Mouse (Mus musculus) midbrain, postnatal 0 days (tissue): ENCODE measurements around the gene Nxph4. TPM values are rescaled to one million over a fixed set of nuclear protein-coding genes. Genes with fewer than 3 reads are reported as not detected.

Experiments
- ATAC-seq: fragments of 200-750 bp; cut with Nextera tagmentation; 2 replicates; pipeline ENCODE4 v1.8.0; 2017; ENCODE audit warnings: moderate number of reproducible peaks, mild to moderate bottlenecking, moderate TSS enrichment, moderate library complexity; ENCODE audit not compliant: low FRiP score
- DNase-seq: peaks from one replicate; pipeline ENCODE4 v3.0.0-alpha.2; 2015; ENCODE audit warnings: low spot score
- H3K27ac ChIP-seq: fragments of 300-500 bp; sonication (generic); 2 replicates; pipeline ENCODE4 v1.5.1; 2014; ENCODE audit warnings: low read depth, mild to moderate bottlenecking, low read length, mixed read lengths
- H3K27me3 ChIP-seq: fragments of 300-500 bp; sonication (generic); 2 replicates; pipeline ENCODE4 v1.6.1; 2014; ENCODE audit warnings: low read length, control low read depth, mixed read lengths; ENCODE audit not compliant: insufficient read depth
- H3K36me3 ChIP-seq: fragments of 300-500 bp; sonication (generic); 2 replicates; pipeline ENCODE4 v1.6.1; 2014; ENCODE audit warnings: low read length, control low read depth, mixed read lengths; ENCODE audit not compliant: insufficient read depth
- H3K4me1 ChIP-seq: fragments of 300-500 bp; sonication (generic); 2 replicates; pipeline ENCODE4 v1.6.1; 2014; ENCODE audit warnings: mild to moderate bottlenecking, control low read depth, antibody characterized with exemption, low read length, mixed read lengths; ENCODE audit not compliant: insufficient read depth
- H3K4me2 ChIP-seq: fragments of 300-500 bp; sonication (generic); 2 replicates; pipeline ENCODE4 v1.6.1; 2014; ENCODE audit warnings: low read depth, mild to moderate bottlenecking, low read length, mixed read lengths; ENCODE audit not compliant: poor library complexity, severe bottlenecking
- H3K4me3 ChIP-seq: fragments of 300-500 bp; sonication (generic); 2 replicates; pipeline ENCODE4 v1.5.1; 2014; ENCODE audit warnings: low read depth, mild to moderate bottlenecking, low read length, moderate library complexity
- H3K9ac ChIP-seq: fragments of 300-500 bp; sonication (generic); replicated peaks from 2 replicates; pipeline ENCODE4 v1.6.1; 2014; ENCODE audit warnings: mild to moderate bottlenecking, low read length, moderate library complexity, mixed read lengths; ENCODE audit not compliant: poor library complexity, severe bottlenecking
- H3K9me3 ChIP-seq: fragments of 300-500 bp; sonication (generic); 2 replicates; pipeline ENCODE4 v1.6.1; 2016; ENCODE audit warnings: low read length, control low read depth
- CTCF ChIP-seq: IDR thresholded peaks from 2 replicates; pipeline ENCODE4 v1.5.1; 2016; ENCODE audit warnings: antibody characterized with exemption, mild to moderate bottlenecking
- WGBS: fragments of 180-500 bp; shearing (Covaris S2); extraction: QIAGEN DNeasy Blood & Tissue Kit; methylation state at CpG from one replicate; pipeline ENCODE4 v1.1.7; 2014; 5-methylcytosine and 5-hydroxymethylcytosine counted together
- polyA plus RNA-seq: library from polyadenylated mRNA; unstranded; fragments of >200 nt; fragmentation: Nextera tagmentation; extraction: Ambion mirVana; gene quantifications from 2 replicates; pipeline ENCODE4 v1.2.1, GENCODE M21; 2015
- total RNA-seq: library from RNA; depleted of rRNA; stranded (reverse); fragments of >200 nt; gene quantifications from 2 replicates; pipeline ENCODE4 v1.2.3, GENCODE M21; 2014

Nxph4 gene
- total and polyA plus RNA-seq, 2 experiments from 2014 or later = 22.6 to 68.9 TPM

GRCm38 (mm10) chr10:127509837-127510701, 24.3 kb downstream of the Nxph4 start:
- no peak for TF ChIP-seq CTCF
- peak overlapping the region; percentile 62 for H3K4me2 ChIP-seq
- WGBS = 12% methylated on average over 17 of the region's 17 CpGs
- peak; percentile 87 for DNase-seq
- H3K27ac ChIP-seq = peak overlapping the region; percentile 96
- H3K9me3 ChIP-seq = no peaks in the 10 kb centered on the region
- H3K27me3 ChIP-seq = no peaks in the 10 kb centered on the region
- H3K36me3 ChIP-seq = peaks cover 5% of the 10 kb centered on the region; the same call in 1 of the 2 replicates
- peak overlapping the region; percentile 48 for H3K9ac ChIP-seq
- ATAC-seq = no peak
- H3K4me3 ChIP-seq = peak overlapping the region; percentile 36
- H3K4me1 ChIP-seq = peaks cover 36% of the 10 kb centered on the region

- H3K4me2 ChIP-seq = peak overlapping the region; percentile 62
- H3K27me3 ChIP-seq = no peaks in the 10 kb centered on the region
- peaks cover 5% of the 10 kb centered on the region; the same call in 1 of the 2 replicates for H3K36me3 ChIP-seq
- under 1% methylated on average over 34 of the region's 35 CpGs for WGBS
- ATAC-seq (peak; percentile 62), DNase-seq (peak; percentile 96)
- H3K4me1 ChIP-seq = peaks cover 36% of the 10 kb centered on the region
- peak overlapping the region; percentile 48 for H3K9ac ChIP-seq
- TF ChIP-seq CTCF = peak; percentile 97
- H3K9me3 ChIP-seq = no peaks in the 10 kb centered on the region
- peak overlapping the region; percentile 96 for H3K27ac ChIP-seq
- peak overlapping the region; percentile 36 for H3K4me3 ChIP-seq
Measured at GRCm38 (mm10) chr10:127509051-127509836, 25.1 kb downstream of the Nxph4 start.

GRCm38 (mm10) chr10:127508239-127508638, 26.1 kb downstream of the Nxph4 start:
- no peak overlapping the region for H3K4me3 ChIP-seq
- peaks cover 30% of the 10 kb centered on the region for H3K4me1 ChIP-seq
- ATAC-seq = no peak
- WGBS = 6% methylated on average over 15 of the region's 15 CpGs
- 0 out of 2 replicates have a peak overlapping the region, but pooled peaks have one; percentile 13 for H3K9ac ChIP-seq
- no peak overlapping the region for H3K27ac ChIP-seq
- H3K27me3 ChIP-seq = no peaks in the 10 kb centered on the region
- H3K36me3 ChIP-seq = peaks cover 5% of the 10 kb centered on the region; the same call in 1 of the 2 replicates
- peak overlapping the region; percentile 62; the same call in 1 of the 2 replicates for H3K4me2 ChIP-seq
- TF ChIP-seq CTCF = peak; percentile 79
- no peaks in the 10 kb centered on the region for H3K9me3 ChIP-seq
- peak; percentile 81 for DNase-seq

DNA sequence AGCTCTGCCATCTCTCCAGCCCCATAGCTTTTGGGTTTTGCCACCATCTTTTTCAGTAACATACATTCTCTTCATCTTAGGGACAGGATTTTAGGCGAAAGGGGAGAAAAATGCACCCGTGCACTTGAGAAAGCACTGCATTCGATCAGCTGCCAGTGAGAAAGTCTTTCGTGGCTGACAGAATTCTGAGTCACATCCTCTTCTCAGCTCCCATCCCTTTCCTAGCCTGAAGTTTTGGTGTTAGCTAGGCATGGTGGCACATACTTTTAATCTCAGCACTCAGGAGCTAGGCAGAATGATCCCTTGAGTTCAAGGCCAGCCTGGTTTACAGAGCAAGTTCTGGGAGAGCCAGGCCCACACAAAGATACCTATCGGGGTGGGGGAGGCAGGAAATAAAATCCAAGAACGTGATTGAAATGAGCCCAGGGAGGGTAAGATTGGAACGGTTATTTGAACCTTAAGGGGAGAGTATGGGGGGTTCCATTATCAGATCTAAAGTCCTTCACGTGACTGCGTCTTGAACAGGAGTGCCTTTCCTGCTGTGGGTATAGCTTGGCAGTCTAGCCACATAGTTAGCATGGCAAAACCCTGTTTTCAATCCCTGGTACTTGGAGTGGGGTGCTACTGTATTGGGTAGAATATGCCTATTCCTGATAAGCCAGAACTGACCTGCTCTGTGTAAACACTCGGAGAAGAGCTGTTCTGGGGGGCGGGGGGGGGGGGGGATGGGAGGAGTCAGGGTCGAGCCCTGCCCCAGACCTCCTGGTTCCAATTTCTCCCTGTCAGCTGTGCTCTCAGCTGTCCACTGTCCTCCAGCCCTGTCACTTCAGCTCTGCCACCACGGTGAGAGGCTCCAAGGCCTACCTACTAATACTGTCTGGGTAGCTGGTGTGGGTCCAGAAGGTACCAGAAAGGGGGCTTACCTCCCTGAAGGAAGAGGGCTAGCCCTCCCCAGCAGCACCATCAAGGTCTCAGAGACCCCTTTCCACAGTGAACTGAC, 33.2 kb downstream of the Nxph4 start, which contains the start of gene Stac3:
Gene Stac3 (plus strand): TSS at position 793 of the 1,000 bp plus-strand sequence.
- Histone ChIP-seq H3K36me3 (peaks cover 36% of the 10 kb centered on the region), H3K4me2 (no peak within 1 kb of the TSS), H3K9ac (no peak within 1 kb of the TSS), H3K4me1 (no peaks in the 10 kb centered on the region), H3K9me3 (no peaks in the 10 kb centered on the region), H3K4me3 (no peak within 1 kb of the TSS), H3K27ac (no peak within 1 kb of the TSS), H3K27me3 (no peaks in the 10 kb centered on the region)
- no peak for TF ChIP-seq CTCF
- ATAC-seq (no peak), DNase-seq (no peak)
- WGBS = 81% methylated on average over 13 of the region's 13 CpGs

DNA sequence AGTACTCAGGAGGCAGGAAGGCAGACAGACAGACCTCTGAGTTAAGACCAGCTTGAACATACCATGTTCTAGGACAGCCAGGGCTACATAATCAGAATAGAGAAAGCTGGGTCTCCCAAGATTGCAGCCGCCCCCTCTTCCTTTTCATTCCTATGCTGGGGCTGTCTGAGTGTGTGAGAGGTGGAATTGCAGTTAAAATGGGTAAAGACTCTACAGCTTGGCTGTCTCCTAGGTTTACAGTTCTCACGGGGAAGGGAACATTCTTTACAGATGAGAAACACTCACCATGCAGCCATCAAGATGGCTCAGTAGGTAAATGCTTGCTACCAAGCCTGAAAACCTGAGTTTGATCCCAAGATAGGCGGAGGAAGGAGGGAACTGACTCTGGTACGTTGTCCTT, 34.3 kb downstream of the Nxph4 start:
- no peak overlapping the region for H3K9ac ChIP-seq
- H3K36me3 ChIP-seq = peaks cover 45% of the 10 kb centered on the region
- H3K27me3 ChIP-seq = no peaks in the 10 kb centered on the region
- ATAC-seq (no peak), DNase-seq (no peak)
- WGBS = 96% methylated on average over 4 of the region's 4 CpGs
- TF ChIP-seq CTCF = no peak
- no peaks in the 10 kb centered on the region for H3K4me1 ChIP-seq
- H3K27ac ChIP-seq = no peak overlapping the region
- no peaks in the 10 kb centered on the region for H3K9me3 ChIP-seq
- no peak overlapping the region for H3K4me2 ChIP-seq
- H3K4me3 ChIP-seq = no peak overlapping the region
